Mouse (Mus musculus) frontal cortex, postnatal 25 days (tissue): ENCODE results near the gene Adgrg3.

ENCODE experiments used
- DNase-seq, 2 experiments: peaks; one replicate each; pipeline ENCODE4 v3.0.0; 2022; ENCODE audit warnings: low spot score in 2 of 2

Gene Adgrg3

GRCm38 (mm10) chr8:95017451-95017850, at the start of gene Adgrg3:
Gene Adgrg3, plus strand, starts transcription at chr8:95017692.
- DNase-seq = no peak

- DNase-seq = no peak
Observed at GRCm38 (mm10) chr8:94973270-94973669, 44.2 kb upstream of the Adgrg3 start.

DNA sequence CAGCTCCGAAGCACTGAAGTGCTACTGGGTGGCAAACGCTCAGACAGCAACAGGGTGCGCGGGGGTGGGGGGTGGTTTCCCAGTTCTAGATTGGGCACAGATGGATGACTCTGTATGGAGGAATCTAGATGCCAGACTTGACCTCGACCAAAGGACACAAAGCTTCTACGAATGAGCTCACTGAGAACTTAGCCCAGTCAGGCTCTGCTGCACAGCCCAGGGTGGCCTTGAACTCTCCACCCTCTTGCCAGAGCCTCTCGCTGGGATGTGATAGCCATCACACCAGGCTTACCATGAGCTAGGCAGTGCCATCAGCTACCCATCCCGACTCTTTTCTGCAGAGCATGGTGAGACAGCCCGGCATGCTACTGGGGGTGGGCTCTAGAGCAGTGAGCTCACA, 43.7 kb upstream of the Adgrg3 start:
- DNase-seq = no peak

- no peak for DNase-seq
Observed at GRCm38 (mm10) chr8:94974467-94975165, 42.9 kb upstream of the Adgrg3 start, which contains the start of gene Adgrg1. Gene Adgrg1, plus strand, starts transcription at chr8:94974751.

GRCm38 (mm10) chr8:94976651-94977417, 40.7 kb upstream of the Adgrg3 start:
- no peak for DNase-seq

GRCm38 (mm10) chr8:94978131-94978530, 39.4 kb upstream of the Adgrg3 start:
- no peak for DNase-seq

DNA sequence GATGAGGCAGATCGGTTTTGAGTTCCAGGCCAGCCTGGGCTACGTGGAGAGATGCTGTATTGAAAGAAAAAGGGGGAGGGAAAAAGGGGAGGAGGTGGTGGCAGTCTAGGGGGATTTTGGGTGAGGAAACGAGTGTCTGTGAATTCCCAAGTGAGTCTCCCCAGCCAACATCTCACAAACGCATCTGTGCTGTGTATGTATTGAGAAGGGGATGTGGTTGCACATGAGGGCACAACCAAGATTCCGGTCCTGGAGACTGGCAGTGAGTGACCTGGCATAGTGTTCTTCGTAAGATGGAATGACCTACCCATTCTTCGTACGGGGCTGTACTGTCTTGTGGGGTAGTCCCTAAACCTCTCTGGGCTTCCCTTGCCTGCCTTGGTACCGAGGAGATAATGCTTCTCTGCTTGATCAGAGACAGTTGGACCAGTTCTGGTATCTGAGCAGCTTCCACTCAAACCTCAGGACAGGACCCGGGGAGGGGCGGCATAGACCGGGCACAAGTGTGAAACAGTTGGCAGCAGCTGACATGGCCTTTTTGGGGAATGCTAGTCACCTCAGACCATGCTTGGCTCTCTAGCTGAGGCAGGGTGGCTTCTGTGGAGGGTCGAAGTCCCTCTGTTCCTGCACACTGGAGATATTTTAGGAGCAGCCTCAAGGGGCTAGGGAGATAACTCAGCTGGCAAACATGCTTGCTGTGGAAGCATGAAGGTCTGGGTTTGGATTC, 38.7 kb upstream of the Adgrg3 start:
- no peak for DNase-seq

DNA sequence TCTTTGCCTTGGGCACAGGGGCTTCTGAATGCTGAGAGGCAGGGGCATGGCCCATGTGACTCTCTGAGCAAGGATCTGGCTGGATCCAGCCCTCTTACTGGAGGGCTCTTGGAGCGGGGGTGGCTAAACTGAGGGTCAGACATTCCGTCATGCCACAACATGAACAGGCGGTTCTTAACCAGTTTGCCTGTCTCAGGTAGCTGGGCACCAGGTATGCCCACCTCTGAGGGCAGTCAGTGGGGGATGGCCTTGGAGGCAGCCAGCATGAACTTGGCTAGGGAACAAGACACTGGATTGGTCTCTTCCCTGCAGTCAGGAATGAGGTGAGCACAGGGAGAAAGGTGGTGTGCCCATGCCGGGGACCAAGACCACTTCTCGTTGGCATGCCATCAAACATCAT, 37.3 kb upstream of the Adgrg3 start:
- DNase-seq = no peak

DNA sequence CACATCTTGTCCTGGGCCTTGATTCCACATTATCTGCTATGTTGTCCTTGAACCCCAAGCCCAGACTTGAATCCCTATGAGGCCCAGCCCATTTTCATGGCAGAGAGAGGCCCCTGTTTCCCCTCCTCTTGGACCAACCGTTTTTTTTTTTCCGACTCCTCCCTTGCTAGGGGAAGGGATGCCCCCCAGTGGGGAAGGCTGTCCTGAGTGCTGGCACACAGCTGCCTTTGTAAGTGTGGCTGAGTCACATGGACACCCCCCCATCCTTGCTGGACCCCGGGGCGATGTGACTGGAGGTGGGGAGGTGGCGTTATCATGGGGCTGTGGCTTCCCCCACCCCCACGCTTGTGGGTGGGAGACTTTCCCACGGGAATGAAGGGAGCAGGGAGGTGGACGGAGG, 36.5 kb upstream of the Adgrg3 start:
- DNase-seq = no peak

GRCm38 (mm10) chr8:94981848-94982247, 35.6 kb upstream of the Adgrg3 start:
- no peak for DNase-seq

- DNase-seq = no peak
Observed at GRCm38 (mm10) chr8:94983146-94983545, 34.3 kb upstream of the Adgrg3 start.

- DNase-seq = peak in 1 of 2 experiments; percentile 53
Observed at GRCm38 (mm10) chr8:94983881-94984516, 33.5 kb upstream of the Adgrg3 start.

DNA sequence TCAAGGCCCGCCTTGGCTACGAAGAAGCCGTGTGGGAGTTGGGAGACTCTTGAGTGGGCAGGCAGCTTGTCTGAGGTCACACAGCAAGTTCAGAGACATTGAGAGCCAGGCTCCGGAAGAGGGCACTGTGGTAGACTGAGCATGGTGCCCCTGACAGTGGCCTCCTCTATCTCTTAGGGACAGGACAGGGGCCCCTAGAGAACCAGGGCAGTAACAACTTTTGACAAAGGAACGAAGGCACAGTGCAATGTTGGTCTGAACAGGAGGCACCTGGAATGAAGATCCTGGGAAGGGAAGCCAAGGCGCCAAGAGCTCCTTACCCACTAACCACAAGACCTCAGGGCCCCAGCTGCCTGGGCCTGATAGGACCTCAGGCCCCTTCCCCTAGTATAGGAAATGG, 32.5 kb upstream of the Adgrg3 start:
- DNase-seq = no peak

- no peak for DNase-seq
Observed at GRCm38 (mm10) chr8:94986676-94987075, 30.8 kb upstream of the Adgrg3 start.

DNA sequence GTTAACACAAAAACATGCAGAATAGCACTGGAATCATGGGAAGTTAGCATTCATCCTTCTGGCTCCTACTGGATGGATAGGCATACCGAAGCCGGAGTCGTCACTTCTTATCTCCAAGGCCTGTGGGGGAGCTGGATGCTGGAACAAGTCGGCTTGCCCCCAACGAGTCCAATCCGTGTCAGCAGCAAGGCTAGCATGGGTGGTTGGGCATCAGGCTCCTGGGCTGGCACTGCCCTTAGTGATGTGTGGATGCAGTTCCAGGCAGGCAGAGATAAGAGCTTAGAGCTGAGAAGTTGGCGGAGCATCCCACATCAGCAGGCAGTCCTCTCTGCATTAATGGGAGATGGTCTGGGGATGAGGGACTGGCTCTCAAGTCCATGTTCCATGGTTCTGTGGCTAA, 29.9 kb upstream of the Adgrg3 start:
- DNase-seq = no peak

GRCm38 (mm10) chr8:94988619-94989018, 28.9 kb upstream of the Adgrg3 start:
- DNase-seq = no peak

GRCm38 (mm10) chr8:94989711-94990110, 27.8 kb upstream of the Adgrg3 start:
- no peak for DNase-seq

GRCm38 (mm10) chr8:94990598-94991453, 26.7 kb upstream of the Adgrg3 start:
- DNase-seq = no peak

DNA sequence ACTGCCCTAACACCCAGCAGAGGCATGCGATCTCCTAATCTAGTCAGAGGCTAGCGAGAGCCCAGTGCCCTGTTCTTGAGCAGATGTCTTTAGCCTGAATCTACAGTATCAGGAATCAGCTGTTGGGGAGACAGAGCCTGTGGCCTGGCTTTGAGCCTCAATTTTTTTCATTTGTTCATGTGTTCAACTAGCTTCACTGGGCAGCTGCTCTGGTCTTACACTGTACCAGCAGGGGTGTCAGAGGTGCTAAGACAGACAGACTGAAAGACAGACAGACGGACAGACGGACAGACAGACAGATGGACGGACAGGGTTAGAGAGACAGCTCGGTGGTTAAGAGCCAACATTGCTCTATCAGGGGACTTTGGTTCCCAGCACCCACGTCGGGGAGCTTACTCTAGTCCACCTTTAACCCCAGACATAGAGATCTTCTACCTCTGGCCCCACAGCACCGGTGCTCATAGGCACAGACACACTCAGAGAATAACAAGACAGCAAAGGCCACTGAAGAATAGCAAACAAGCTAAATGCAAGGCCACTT, 26.0 kb upstream of the Adgrg3 start:
- no peak for DNase-seq

DNA sequence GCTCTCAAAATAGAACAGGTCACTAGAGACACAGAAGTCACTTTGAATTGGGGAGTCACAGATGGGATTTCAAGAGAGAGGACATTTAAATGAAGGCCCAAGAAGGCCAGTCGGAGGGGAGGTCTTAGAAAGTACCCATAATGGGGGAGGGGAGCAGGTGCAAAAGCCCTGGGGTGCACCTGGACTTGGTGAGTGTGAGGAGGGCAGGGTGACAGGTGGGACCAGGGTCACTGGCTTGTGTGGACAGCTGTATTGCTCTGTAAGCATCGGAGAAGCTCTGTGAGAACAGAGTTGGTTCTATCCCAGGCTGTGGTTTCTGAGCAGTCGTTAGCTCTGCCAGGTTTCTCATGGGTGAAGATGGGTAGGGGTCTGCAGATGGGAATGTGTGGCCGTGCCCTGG, 25.5 kb upstream of the Adgrg3 start:
- DNase-seq = no peak

DNA sequence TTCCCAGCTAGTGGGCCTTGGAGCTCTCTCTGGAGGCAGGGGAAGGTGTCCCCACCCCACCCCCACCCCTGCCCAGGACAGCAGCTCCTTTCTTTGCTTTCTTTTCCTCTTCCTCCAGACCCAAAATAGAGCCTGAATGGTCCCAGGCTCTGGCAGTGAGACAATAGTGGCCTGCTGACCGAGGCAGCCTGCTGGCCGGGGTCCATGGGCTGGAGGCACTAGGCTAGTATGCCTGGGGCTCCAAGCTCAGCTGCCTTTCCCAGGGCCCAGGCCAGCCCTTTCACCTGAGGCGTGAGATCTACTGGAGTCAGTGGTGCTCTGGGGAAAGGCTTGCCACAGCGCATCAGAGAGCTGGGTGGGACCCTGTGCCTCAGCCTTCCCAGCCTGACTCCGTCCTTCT, 25.0 kb upstream of the Adgrg3 start:
- DNase-seq = peak in 1 of 2 experiments; percentile 41
